Mouse (Mus musculus) left cerebral cortex, postnatal 36 days (tissue): ENCODE results near the gene Gm11554. TPM values are rescaled to one million over a fixed set of nuclear protein-coding genes. Genes with fewer than 3 reads are reported as not detected.
"Not testable (repeated sequence)": the region's sequence is repeated elsewhere in the genome, so short reads cannot be mapped to it uniquely, and the experiment has no call there.

ENCODE experiments used
- DNase-seq, 2 experiments: peaks; one replicate each; pipeline ENCODE4 v3.0.0; 2021 to 2022; ENCODE audit warnings: low spot score in 2 of 2, mixed read lengths in 1 of 2
- intact Hi-C: fragments of 180-260 bp; cut with DNase I; formaldehyde crosslinking; loops from one replicate; pipeline ENCODE4 v1.15.1; 2025
- total RNA-seq, 2 experiments: library from RNA; stranded (reverse); gene quantifications; 2 replicates each; pipeline ENCODE4 v1.2.3; 2021

Gm11554 gene
- not detected for total RNA-seq

GRCm38 (mm10) chr11:99804346-99804745, at the start of gene Gm11554:
TSS of gene Gm11554 (minus strand) at chr11:99804446.
- DNase-seq, intact Hi-C loops: not testable (repeated sequence)

- intact Hi-C loops, result no loop called here
- no peak for DNase-seq
These were observed 47.3 kb upstream of the Gm11554 start, which contains the start of gene Krtap4-16 for GRCm38 (mm10) chr11:99851508-99851907. TSS of gene Krtap4-16 (minus strand) at chr11:99851608.

- intact Hi-C loops, result no loop called here
- no peak for DNase-seq
These were observed 42.5 kb upstream of the Gm11554 start for GRCm38 (mm10) chr11:99846746-99847145.

GRCm38 (mm10) chr11:99842185-99842584, 37.9 kb upstream of the Gm11554 start:
- DNase-seq, result no peak
- intact Hi-C loops, result no loop called here

- no peak for DNase-seq
- intact Hi-C loops, result no loop called here
These were observed 33.7 kb upstream of the Gm11554 start, which contains the start of gene 2300003K06Rik for GRCm38 (mm10) chr11:99837966-99838365. TSS of gene 2300003K06Rik (minus strand) at chr11:99838066.

- intact Hi-C loops, DNase-seq: not testable (repeated sequence)
These were observed 11.3 kb upstream of the Gm11554 start, which contains the start of gene Gm11564 for GRCm38 (mm10) chr11:99815566-99815965. TSS of gene Gm11564 (minus strand) at chr11:99815666.

- intact Hi-C loops, result not testable (repeated sequence)
These were observed 5.5 kb upstream of the Gm11554 start, which contains the start of gene Krtap4-13 for GRCm38 (mm10) chr11:99809792-99810191. TSS of gene Krtap4-13 (minus strand) at chr11:99809892.

GRCm38 (mm10) chr11:99798832-99799231, 5.4 kb downstream of the Gm11554 start, which contains the start of gene Gm11569:
TSS of gene Gm11569 (minus strand) at chr11:99798932.
- intact Hi-C loops, DNase-seq: not testable (repeated sequence)

More at GRCm38 (mm10) chr11:99809792-99810191, 5.5 kb upstream of the Gm11554 start, which contains the start of gene Krtap4-13:
- not testable (repeated sequence) for DNase-seq

- DNase-seq, result no peak
- intact Hi-C loops, result no loop called here
These were observed 10.9 kb downstream of the Gm11554 start, which contains the start of gene Gm11596 for GRCm38 (mm10) chr11:99793367-99793766. TSS of gene Gm11596 (minus strand) at chr11:99793467.

GRCm38 (mm10) chr11:99784900-99785299, 19.3 kb downstream of the Gm11554 start, which contains the start of gene Krtap4-9:
TSS of gene Krtap4-9 (plus strand) at chr11:99785200.
- DNase-seq, intact Hi-C loops: not testable (repeated sequence)

- intact Hi-C loops, result no loop called here
- no peak for DNase-seq
These were observed 23.6 kb downstream of the Gm11554 start, which contains the start of gene Krtap4-8 for GRCm38 (mm10) chr11:99780604-99781003. TSS of gene Krtap4-8 (minus strand) at chr11:99780704.

- intact Hi-C loops, result no loop called here
- DNase-seq, result no peak
These were observed 25.8 kb downstream of the Gm11554 start for GRCm38 (mm10) chr11:99778401-99778800.

- DNase-seq, intact Hi-C loops: not testable (repeated sequence)
These were observed 31.4 kb downstream of the Gm11554 start, which contains the start of gene Gm11595 for GRCm38 (mm10) chr11:99772813-99773212. TSS of gene Gm11595 (minus strand) at chr11:99772913.

GRCm38 (mm10) chr11:99768410-99768809, 35.8 kb downstream of the Gm11554 start:
- intact Hi-C loops, result no loop called here
- no peak for DNase-seq

GRCm38 (mm10) chr11:99758877-99759276, 45.4 kb downstream of the Gm11554 start:
- DNase-seq, result no peak
- intact Hi-C loops, result no loop called here

Other genes starting within 250 kb of the Gm11554 start
- not detected for gene Krtap3-2, start 247.6 kb downstream of the Gm11554 start, total RNA-seq
- not detected for gene Gm11939, start 245.0 kb downstream of the Gm11554 start, total RNA-seq
- gene Krtap3-1, start 237.8 kb downstream of the Gm11554 start, total RNA-seq, result not detected
- gene Krtap1-5, start 223.4 kb downstream of the Gm11554 start, total RNA-seq, result not detected
- not detected for gene Krtap1-4, start 220.8 kb downstream of the Gm11554 start, total RNA-seq
- not detected for gene Krtap1-3, start 213.1 kb downstream of the Gm11554 start, total RNA-seq
- gene Krtap9-3, start 206.3 kb downstream of the Gm11554 start, total RNA-seq, result not detected
- not detected for gene Gm11938, start 201.1 kb downstream of the Gm11554 start, total RNA-seq
- gene Gm11937, start 194.3 kb downstream of the Gm11554 start, total RNA-seq, result not detected
- not detected for gene Krtap2-4, start 189.6 kb downstream of the Gm11554 start, total RNA-seq
- gene Gm11562, start 184.0 kb downstream of the Gm11554 start, total RNA-seq, result not detected
- gene Krtap4-1, start 176.2 kb downstream of the Gm11554 start, total RNA-seq, result not detected
- not detected for gene Krtap4-2, start 169.4 kb downstream of the Gm11554 start, total RNA-seq
- gene Krtap4-7, start 160.4 kb downstream of the Gm11554 start, total RNA-seq, result not detected
- not detected for gene Gm11555, start 154.2 kb downstream of the Gm11554 start, total RNA-seq
- gene Gm11563, start 145.5 kb downstream of the Gm11554 start, total RNA-seq, result not detected
- gene Krtap4-6, start 138.5 kb downstream of the Gm11554 start, total RNA-seq, result not detected
- not detected for gene Gm14190, start 113.7 kb downstream of the Gm11554 start, total RNA-seq
- not detected for gene Gm14180, start 70.2 kb downstream of the Gm11554 start, total RNA-seq
- not detected for gene Gm11595, start 31.5 kb downstream of the Gm11554 start, total RNA-seq
- gene Krtap4-8, start 23.7 kb downstream of the Gm11554 start, total RNA-seq, result not detected
- not detected for gene Krtap4-9, start 19.2 kb downstream of the Gm11554 start, total RNA-seq
- gene Gm11596, start 11.0 kb downstream of the Gm11554 start, total RNA-seq, result not detected
- gene Gm11569, start 5.5 kb downstream of the Gm11554 start, total RNA-seq, result not detected
- gene Krtap4-13, start 5.4 kb upstream of the Gm11554 start, total RNA-seq, result not detected
- not detected for gene Gm11564, start 11.2 kb upstream of the Gm11554 start, total RNA-seq
- not detected for gene 2300003K06Rik, start 33.6 kb upstream of the Gm11554 start, total RNA-seq
- not detected for gene Krtap4-16, start 47.2 kb upstream of the Gm11554 start, total RNA-seq
- gene Gm11568, start 53.5 kb upstream of the Gm11554 start, total RNA-seq, result not detected
- gene Gm11559, start 60.0 kb upstream of the Gm11554 start, total RNA-seq, result not detected
- not detected for gene Krtap9-1, start 68.9 kb upstream of the Gm11554 start, total RNA-seq
- gene Gm11567, start 74.7 kb upstream of the Gm11554 start, total RNA-seq, result not detected
- gene Krtap31-1, start 103.5 kb upstream of the Gm11554 start, total RNA-seq, result not detected
- gene Gm11565, start 110.3 kb upstream of the Gm11554 start, total RNA-seq, result not detected
- gene Krtap31-2, start 131.8 kb upstream of the Gm11554 start, total RNA-seq, result not detected
- not detected for gene Krtap9-5, start 144.0 kb upstream of the Gm11554 start, total RNA-seq
- gene Krtap29-1, start 174.6 kb upstream of the Gm11554 start, total RNA-seq, result not detected
- gene Krtap16-1, start 182.2 kb upstream of the Gm11554 start, total RNA-seq, result not detected
- gene Krtap17-1, start 189.5 kb upstream of the Gm11554 start, total RNA-seq, result not detected
- not detected for gene Krt33a, start 211.8 kb upstream of the Gm11554 start, total RNA-seq
- not detected for gene Krt33b, start 225.4 kb upstream of the Gm11554 start, total RNA-seq
- gene Krt34, start 237.1 kb upstream of the Gm11554 start, total RNA-seq, result not detected
- not detected for gene Krt31, start 246.1 kb upstream of the Gm11554 start, total RNA-seq